Mouse (Mus musculus): Measurements from ENCODE around the gene Mef2b.
"Not testable (repeated sequence)": the region's sequence is repeated elsewhere in the genome, so short reads cannot be mapped to it uniquely, and the experiment has no call there.

Gene Mef2b

DNA sequence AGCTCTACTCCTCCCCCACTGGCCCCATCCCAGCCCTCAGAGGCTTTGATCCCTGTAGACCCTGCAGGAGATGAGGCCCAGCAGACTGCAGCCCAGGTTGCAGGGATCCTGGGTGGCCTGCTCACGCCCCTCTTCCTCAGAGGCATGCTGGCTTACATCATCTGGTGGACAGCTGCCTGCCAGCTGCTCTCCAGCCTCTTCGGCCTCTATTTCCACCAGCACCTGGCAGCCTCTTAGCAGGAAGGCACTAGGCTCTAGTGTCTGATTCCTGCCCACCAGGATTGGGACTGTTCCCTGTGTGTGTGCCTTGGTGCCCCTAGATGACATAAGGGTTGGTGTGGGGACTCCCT is 42.4 kb downstream of the Mef2b start:
- DNase-seq, result no peak

DNA sequence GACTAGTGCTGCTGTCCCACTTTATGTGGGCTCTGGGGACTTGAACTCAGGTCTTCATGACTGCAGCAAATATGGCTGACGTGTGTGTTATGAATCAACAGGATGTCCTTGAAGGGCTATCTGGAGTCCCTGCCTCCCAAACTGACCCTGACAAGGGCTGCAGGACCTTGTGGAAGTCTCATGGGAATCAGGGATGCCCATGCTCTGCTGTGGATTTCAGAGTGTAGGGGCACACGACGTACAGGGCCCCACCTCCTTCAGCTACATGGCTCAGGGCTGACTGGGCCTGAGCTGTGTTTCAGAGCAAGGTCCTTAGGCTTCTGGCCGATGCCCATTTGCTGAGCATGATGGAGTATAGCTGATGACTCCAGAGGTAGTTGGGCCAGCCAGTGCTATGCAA is 43.7 kb downstream of the Mef2b start:
- DNase-seq, result no peak

DNA sequence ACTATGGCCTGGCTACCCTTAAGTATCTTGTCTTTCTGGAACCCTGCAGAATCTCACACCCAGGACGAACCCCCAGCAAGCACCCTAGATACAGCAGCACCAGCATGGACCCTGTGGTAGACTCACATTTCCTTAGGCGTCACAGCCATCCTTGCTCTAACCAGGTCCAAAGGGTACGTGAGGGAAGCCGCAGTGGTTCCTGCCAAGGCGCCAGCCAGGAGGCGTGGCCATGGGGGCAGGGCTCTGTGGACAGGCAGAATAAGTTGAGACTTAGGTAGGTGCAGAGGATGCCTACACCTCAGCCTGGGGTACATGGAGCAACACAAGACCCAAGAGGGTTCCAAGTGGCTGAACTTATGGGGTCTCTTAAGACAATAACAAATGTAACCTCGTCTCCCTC is 49.2 kb downstream of the Mef2b start:
- no peak for DNase-seq

DNA sequence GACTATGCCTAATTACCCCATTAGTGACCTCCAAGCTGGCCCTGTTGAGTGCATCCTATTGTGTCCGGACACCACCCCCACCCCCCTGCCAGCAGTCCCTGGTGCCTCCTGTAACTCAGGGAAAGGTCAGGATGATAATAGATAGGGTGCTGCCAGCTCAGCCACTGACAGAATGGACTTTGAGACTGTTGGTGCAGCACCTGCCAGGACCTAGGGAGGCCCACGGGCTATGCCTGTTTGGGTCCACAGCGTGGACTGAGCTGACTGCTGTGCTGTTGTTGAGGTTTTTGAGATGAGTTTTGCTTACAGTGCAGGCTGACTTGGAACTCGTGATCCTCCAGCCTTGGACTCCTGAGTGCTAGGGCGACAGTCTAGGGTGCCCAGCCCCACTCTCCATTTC is 53.7 kb downstream of the Mef2b start:
- DNase-seq, result no peak

DNA sequence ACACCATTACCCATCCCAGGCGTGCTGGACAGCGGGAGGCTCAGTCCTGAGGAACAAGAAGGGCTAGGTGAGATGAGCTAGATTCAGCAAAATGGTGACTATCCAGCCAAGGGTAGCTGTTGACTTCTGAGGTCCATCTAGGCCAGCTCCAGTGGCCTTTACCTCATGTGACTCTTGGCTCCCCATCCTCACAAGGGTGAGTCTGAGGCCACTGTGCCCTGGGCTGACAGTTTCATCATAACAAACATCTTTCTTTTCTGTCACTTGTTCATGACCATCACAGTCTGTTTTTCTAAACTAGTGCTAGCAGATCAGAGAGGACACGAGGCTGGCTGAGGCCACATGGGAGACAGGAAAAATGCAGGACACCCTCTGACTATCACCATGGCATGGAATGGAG is 54.7 kb downstream of the Mef2b start:
- DNase-seq, result no peak

DNA sequence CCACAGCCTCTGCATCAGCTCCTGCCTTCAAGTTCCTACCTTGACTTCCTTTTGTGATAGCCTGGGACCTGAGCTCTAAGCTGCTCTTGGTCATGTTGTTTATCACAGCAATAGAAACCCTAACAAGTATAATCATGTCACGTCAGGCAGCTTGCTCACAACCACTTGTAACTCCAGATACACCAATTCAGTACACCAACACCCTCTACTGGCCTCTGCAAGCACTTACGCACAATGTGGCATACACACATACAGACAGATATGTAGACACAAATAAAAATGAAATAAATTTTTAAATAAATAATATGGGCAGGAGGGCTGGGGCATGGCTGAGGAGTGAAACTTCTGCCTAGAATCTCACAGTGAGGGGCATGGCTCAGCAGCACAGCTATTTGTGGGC is 56.3 kb downstream of the Mef2b start:
- no peak for DNase-seq

DNA sequence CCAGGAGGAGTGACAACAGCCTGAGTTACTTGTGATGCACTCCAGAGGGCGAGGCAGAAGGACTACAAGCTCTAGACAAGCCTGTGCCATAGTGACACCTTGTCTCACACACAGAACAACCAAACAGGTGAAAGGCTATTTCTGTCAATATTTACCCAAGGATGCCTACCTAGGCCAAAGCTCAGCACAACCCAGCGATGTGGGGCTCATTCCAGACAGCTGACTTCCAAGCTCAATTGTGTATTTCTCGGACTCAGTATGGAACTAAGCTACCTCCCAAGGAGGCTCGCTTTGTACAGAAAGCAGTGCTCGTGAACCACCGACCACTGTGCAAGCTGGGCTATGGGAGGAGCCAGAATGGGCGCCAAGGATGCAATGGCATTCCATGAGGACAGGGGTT is 58.1 kb downstream of the Mef2b start:
- DNase-seq, result no peak

DNA sequence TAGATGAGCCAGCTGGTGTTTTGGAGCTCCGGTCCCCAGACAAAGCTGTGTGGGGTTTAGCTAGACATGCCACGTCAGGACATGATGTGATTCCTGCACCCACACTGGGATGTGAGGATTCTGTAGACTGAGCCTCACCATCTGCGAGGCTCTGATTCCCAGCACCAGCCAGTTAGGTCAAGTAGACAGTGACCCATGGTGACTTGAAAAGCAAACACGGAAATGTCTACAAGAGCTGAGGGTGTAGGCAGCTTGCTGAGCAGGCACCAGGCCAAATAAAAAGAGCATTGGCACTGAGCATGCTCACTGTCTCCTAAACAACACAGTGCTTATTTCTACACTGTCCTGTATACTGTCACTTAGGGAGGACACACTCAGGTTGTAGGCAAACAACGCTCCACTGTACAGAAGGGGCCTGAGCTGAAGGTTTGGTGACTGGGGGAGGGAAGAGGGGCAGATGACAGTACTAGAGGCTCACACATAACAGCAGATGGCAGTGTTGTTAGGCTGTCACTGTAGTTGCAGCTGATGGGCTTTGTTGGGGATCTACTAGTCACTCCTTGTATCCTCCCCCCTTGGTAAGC is 60.7 kb downstream of the Mef2b start:
- peak; percentile 78 for DNase-seq

DNA sequence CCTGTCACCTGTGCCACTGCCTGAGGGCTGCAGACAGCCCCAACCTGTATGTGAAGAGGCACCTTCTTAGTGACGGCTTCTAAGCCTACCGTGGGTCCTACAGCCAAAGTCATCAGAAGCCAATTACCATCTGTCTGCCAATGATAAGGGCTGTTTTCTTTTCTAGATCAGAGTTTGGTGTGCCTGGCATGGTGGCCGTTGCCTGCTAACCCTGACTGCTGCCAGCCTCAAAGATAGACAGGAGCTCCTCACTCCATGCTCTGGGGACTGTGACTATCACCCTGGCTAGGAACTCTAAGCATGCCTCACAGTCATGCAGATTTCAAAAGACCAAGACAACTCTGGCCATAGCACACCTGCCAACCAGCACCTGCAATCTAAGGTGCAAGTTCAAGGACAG is 61.9 kb downstream of the Mef2b start:
- DNase-seq, result no peak

DNA sequence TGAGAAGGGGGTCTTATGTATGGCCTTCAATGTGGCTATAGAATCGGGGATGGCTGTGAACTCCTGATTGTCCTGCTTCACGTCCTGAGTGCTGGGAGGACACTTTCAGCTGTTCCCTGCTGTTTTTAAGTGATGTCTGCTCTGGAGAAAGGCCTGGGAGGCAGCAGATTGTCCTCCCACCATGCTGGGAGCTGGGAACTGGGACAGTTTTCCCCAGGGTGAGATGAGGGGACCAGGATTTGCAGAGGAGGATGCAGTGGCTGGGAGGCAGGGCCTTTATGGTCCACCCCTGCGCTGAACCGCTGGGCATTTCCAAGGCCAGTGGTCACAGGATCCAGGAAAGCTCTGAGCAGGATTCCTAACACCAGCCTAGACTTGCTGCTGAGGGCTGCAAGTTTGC is 63.6 kb downstream of the Mef2b start:
- no peak for DNase-seq

DNA sequence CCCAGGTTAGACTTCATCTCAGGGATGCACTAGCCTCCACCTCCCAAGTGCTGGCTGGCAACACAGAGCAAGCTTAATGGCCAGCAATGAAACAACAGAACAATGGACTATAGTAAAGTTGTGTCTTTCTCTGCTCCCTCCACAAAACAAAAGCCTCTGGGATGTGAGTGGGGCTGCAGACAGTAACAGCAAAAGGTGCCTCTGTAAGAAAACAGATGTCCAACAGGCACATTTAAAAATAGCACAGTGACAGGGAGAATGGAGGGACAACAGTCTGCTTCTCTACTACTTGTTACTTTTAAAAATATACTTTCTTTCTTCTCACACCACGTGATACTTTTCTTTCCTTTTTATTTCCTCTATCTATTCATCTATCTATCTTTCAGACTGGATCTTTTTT is 65.2 kb downstream of the Mef2b start:
- DNase-seq, result no peak

DNA sequence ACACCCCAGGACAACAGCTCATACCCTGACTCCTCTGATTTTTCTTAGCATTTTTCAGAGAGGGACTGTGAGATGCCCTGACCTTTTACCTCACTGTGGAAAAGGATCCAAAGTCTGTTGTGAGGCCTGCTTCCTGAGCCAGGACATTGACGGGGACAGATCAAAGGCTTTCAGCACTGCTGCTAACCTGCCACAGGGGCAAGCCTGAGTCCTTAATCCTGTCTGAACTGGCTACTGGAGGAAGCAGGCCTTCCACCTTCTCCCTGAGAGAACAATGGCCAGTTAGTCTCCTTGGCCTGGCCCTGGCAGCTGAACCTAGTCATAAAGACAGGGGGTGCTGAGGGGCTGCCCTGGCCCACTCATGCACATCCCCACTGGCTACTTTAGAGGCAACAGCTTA is 68.6 kb downstream of the Mef2b start:
- no peak for DNase-seq

DNA sequence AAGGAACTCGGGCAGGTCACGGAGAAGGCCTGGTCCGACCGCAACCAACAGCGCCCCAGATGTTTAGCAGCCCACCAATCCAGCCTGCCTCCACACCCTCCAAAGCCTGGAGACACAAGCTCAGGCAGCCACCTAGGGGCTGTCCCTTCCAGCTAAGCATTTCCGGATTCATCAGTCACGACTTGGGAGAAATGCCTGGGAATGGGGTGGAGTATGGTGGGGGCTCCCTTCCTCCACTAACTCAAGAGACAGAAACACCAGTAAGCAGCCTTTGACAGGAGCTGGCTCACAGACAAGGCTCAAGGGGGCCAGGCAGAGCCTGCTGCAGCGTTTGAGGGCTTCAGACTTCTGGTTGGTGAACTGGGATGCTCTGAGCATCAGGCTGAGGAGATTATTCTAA is 71.0 kb downstream of the Mef2b start:
- no peak for DNase-seq

DNA sequence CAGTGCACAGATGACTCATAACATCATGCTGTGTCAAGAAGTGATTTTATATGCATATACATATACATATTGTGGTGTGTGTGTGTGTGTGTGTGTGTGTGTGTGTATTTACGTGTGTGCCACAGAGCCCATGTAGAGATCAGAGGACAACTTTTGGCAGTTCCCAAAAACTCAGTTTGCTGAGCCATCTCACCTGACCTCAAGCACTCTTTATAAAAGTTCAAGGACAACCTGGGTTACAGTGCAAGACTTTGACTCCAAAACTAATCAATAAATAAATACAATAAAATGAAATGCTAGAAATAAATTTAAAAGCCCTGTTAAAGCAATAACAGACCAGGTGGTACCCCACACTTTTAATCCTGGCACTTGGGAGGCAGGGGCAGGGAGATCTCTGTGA is 71.8 kb downstream of the Mef2b start:
- no peak for DNase-seq

DNA sequence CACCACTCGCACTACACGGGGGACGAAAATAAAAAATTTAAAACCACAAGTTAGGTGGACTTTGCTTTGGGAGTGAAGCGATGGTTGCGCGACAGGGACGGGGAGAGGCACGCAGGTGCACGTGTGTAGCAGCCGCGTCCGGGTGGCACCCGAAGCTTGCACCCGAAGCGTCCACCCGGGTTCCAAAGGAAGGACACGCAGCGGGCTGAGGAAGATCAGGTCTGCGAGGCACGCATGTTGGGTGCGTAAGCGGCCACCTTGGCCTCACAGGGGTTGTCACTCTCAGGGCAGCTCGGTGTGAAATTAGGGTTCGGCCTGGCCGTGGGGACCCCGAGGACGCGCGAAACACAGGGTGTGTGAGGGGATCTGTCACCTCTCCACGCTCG is 72.2 kb downstream of the Mef2b start:
- DNase-seq, result peak; percentile 38

DNA sequence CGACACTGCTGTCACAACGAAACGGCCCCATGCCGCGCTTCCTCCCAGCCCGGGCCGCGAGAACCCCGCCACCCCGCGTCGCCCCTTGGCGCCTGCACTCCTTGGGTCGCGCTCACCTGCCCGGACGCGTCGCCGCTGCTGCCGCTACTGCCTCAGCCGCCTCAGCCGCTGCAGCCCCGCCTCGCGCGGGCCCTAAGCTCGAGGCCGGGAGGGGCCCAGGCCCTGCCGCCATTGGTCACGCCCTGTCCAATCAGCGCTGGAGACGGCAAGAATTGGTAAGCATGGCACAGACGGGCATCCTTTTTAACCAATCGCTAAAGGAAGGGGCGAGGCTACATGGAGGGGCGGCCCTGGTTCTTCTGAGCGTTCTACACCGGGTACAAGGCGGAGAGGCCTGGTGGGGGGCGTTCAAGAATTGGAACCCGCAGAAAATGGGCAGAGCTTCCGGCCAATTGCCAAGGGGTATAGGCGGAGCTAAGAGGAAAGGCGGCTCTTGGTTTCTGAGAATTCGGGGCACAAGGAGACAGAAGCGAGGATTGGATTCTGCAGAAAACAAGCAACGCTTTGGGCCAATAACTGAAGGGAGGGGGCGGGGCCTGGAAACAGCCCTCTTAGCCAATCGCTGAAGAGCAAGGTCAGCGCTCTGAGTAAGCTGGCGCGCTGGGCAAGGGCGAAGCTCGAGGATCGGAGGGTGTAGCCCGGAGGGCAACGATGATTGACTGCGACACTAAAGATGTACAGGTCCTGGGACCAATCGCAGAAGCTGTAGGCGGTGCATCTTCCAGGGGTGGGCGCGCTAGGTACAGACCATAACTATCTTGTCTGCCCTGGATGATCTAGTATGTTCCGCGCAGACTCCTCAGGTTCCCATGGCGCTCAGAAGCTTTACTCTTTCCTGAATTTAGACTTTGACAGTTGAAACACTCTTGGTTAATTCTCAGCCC is 72.9 kb downstream of the Mef2b start, which contains the start of gene Slc25a42:
Gene Slc25a42, minus strand, starts transcription at position 194 of the 944 bp plus-strand sequence.
- DNase-seq, result peak; percentile 100

DNA sequence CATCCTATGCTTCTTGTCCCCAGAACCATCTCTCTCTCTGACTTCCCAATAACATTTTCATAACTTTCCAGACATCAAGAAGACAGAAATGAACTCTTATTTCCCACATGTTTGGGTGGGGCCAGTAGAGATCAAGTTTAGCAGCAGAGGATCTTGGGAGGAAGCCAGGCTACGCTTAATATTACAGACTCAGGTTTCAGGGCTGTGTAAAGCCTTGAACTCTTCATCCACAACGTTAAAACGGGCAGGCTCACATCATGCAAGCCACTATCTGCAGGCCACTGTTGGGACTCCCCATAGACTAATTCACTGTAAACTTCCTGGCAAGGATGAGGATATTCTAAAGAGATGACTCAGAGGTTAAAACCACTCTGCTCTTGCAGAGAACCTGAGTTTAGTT is 74.9 kb downstream of the Mef2b start:
- no peak for DNase-seq

DNA sequence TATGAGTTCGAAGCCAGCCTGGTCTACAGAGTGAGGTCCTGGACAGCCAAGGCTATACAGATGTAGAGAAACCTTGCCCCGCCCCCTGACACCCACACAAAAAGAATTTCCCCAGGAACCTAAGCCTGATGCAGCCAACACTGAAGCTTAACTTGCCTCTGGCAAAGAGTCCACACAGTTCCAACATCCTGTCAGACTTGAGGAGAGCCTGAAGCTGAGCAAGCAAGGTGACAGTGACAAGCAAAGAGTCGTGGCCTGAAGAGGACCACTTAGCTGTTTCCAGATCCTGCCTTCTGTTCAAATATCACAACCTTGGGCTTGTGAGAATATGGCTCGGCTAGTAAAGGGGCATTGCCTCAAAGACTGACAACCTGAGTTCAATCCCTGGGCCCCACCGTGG is 75.6 kb downstream of the Mef2b start:
- no peak for DNase-seq

DNA sequence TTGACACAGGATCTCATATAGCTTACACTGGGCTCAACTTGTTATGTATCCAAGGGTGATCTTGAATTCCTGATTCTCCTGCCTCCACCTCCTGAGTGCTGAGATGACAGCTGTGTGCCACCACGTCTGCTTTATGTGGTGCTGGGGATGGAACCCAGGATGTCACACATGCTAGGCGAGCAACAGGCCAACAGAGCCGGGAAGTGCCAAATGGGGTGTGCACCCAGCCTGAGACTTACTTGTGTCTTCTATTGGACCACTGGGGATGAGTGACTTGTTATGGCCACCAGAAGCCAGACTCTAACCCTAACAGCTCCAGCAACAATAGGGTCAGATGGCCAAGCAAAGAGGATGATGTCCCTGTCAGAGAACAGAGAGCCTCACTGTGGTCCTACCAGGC is 76.7 kb downstream of the Mef2b start:
- not testable (repeated sequence) for DNase-seq

DNA sequence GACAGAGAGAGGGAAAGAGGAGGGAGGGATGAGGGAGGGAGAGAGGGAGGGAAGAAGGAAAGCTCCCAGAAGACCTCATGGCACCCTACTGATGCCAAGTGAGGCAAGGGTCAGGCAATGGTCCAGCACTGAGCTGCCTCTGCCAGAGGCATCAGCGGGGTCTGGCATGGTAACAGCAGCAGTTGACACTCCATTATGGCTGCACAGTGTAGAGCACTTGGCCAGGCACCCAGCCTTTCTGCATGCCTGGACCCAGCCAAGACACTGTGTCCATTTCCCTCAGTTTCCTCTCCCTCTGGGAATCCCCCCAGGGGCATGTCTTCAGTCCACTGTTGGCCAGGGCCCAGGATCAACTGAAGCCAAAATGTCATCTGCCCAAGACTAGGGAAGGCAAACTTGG is 77.1 kb downstream of the Mef2b start:
- DNase-seq, result peak; percentile 90

All from layer of hippocampus, adult 9-11 months (tissue).